Mouse (Mus musculus) Muller cell, postnatal 12 days (primary cell): ENCODE measurements around the gene Casp12.

ENCODE experiments used
- DNase-seq: peaks from one replicate; pipeline ENCODE4 v3.0.0-alpha.2; 2015; ENCODE audit errors: inconsistent ontology term

Gene Casp12

DNA sequence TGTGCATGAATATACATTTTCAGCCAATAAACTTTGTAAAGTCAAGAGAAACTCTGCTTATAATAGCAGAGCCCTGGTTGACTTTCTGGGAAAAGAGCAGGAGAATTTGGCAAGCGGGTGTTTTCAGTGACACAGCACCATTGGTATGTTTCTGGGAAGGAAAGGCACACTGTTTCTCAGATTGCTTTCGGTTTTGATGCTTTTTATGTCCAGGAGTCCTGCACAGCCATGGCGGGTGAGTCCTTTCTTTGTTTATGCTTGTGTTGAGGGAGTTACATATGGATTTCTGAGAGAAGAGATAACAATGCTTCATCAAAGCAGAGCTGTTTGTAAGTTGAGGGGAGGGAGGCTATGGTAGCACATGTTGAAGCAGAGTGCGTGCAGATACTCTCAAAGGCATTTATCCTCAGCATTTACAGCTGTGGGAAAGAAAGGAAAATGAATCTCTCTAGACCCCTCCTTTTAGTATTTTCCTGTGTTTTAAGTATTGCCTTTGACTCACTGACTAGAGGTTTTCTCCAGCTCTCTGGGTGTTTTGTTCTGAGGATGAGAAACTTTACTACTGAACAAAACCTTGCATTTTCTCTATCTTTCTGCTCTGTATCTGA is at the start of gene Casp12:
Gene Casp12 (plus strand): TSS at position 140 of the 608 bp plus-strand sequence.
- peak; percentile 56 for DNase-seq

- DNase-seq = no peak
Observed at GRCm38 (mm10) chr9:5296354-5297237, 48.6 kb upstream of the Casp12 start.

DNA sequence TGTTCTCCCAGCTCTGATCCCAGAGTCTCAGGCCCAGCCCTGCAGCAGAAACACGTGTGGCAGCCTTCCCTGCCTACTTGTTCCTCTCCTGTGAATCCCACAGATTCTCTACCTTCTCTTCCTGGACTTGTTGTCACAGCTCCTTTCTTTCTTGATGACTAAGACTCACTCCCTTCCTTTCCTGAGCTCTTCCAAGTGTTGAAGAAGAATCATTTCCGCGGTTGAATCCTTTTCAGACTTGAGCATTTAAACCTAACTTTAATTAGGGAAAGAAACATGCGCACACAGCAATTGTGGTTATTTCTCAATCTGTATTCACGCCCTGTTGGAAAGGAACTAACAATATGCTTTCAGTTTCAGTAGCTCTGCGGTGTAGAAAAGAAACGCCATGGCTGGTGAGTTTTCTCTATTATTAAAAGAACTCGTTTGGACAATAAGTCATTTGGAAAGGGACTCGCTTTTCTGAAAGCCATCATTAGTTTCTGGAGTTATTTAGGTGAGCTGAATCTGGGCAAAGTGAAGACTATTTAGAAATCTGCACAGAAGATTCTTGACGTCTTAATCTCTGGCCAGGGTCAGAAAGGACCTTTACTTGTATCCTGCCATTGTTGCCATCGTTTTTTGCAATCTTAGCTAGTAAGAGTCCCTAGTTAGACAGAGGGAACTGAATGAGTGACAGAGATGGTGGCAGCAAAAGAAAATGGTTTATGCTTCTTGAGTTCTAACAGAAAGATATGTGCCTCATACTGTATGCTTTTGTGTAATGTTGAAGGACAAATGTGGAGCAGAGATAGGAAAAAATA is 46.7 kb upstream of the Casp12 start, which contains the start of gene Casp1:
Gene Casp1 (plus strand): TSS at position 189 of the 803 bp plus-strand sequence.
- peak; percentile 68 for DNase-seq

GRCm38 (mm10) chr9:5299132-5299381 is 46.2 kb upstream of the Casp12 start:
- DNase-seq = no peak

DNA sequence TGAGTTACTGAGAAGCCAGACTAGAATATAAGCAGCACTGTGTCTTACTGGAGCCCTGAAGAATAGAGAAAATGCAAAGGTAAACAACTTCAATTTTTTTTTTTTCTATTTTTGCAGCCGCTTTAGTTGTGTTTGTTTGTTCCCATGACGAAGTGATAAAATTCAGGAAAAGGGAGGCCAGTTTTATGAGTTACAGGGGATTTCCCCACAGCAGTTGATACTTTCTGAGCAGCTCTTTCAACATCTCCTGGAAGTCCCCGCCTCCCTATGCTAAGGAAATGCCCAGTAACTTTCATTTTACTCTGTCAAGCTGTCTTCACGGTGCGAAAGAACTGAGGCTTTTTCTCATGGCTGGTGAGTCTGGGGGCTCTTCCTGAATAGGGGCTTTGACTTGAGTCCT is 36.7 kb upstream of the Casp12 start, which contains the start of gene Casp4:
Gene Casp4 (plus strand): TSS at position 268 of the 400 bp plus-strand sequence.
- DNase-seq = no peak

GRCm38 (mm10) chr9:5310112-5310511 is 35.1 kb upstream of the Casp12 start:
- no peak for DNase-seq

DNA sequence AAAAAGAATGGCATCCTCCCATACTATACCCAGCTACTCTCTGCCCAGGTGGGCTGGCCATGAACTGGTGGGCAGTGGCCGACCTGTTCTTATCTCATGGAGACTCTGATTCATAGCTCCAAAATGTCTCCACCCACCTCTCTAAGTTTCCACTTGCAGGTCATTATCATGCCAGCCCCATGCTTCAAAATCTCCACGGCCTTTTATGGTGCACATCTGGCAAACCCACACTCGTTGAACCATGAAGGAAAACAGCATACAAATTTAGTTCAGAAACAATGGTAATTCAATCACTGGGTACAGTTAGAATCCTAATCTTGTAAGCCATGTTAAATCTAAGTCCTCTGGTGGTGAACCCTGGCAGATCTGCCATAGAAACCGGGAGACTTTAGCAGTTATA is 33.8 kb upstream of the Casp12 start:
- DNase-seq = peak; percentile 31

DNA sequence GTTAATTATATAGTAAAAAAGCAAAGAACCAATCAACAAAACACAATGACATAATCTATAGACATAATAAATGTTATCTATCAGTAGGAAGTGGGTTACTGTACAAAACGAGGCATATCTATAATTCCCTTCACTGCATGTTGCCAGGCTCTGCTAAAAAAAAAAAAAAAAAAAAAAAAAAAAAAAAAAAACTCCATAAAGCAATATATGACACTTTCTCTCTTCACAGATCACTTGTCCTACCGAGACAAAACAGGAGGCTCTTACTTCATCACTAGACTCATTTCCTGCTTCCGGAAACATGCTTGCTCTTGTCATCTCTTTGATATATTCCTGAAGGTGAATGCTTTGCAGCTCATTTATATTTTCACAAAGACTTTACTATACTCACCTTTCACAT is 17.0 kb upstream of the Casp12 start:
- DNase-seq = no peak

DNA sequence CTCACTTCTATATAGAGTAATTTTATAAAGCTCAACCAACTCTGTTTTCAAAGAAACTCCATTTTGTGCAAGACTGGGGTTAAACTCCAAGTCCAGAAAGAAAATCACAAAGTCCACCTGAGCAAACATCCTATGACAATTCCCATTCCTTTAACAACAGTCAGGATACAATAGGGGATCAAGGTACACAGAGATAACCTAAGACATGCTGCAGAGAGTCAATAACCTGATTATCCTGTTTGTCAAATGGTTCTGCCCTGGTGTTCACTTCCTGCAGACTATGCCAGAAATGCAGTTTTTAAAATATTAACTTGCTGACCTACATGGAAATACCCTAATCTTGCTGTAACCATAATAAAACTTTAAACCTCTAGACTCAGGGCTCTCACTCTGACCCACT is 12.8 kb upstream of the Casp12 start:
- DNase-seq = no peak

GRCm38 (mm10) chr9:5333422-5333821 is 11.8 kb upstream of the Casp12 start:
- no peak for DNase-seq

DNA sequence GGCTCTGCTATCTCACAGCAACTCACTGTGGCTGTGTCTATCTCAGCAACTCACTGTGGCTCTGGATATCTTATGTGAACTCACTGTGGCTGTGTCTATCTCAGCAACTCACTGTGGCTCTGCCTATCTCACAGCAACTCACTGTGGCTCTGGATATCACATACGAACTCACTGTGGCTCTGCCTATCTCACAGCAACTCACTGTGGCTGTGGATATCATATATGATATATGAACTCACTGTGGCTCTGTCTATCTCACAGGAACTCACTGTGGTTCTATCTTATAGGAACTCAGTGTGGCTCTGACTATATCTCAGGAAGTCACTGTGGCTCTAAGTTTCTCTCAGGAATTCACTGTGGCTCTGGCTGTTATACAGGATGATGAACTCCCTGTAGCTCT is 2.1 kb upstream of the Casp12 start:
- DNase-seq = no peak

GRCm38 (mm10) chr9:5344090-5344489 is 1.1 kb upstream of the Casp12 start:
- no peak for DNase-seq

DNA sequence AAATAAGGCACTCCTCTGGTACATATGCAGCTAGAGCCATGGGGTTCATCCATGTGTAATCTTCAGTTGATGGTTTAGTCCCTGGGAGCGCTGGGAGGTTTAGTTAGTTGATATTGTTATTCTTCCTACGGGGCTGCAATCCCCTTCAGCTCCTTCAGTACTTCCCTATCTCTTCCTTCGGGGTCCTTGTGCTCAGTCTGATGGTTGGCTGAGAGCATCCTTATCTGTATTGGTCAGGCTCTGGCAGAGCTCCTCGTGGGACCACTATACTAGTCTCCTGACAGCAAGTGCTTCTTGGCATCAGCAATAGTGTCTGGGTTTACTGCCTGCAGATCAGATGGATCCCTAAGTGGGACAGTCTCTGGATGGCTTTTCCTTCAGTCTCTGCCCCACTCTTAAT is 2.2 kb downstream of the Casp12 start:
- DNase-seq = no peak

DNA sequence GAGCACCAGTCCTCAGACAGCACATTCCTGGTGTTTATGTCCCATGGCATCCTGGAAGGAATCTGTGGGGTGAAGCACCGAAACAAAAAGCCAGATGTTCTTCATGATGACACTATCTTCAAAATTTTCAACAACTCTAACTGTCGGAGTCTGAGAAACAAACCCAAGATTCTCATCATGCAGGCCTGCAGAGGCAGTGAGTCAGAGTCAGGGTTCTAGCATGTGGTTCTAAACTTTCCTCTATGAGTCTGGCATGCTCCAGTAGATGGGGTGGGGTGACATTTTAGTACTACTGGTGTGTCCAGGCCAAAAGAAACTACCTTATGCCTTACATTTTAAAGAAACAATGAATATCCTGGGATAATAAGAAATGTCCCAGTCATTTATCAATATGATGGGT is 8.4 kb downstream of the Casp12 start:
- peak; percentile 7 for DNase-seq

GRCm38 (mm10) chr9:5356801-5357200 is 11.6 kb downstream of the Casp12 start:
- no peak for DNase-seq

DNA sequence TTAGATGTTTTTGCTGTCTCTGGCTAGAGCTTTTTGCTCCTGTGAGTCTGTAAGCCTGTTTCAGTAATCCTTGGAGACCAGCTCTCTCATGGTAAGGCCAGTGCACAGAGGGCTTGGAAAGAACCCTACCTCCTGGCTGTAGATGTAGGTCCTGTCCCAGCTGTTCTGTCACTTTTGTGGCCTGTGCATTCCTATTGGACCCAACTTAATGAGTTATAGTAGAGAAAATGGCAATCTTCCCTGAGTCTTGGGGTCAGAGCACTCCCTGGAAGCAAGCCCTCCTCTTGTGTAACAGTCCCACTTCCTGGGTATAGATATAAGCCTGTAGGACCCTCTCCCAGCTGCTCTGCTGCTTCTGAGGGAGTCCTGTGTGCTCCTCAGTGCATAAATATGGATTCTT is 48.3 kb downstream of the Casp12 start:
- DNase-seq = no peak

GRCm38 (mm10) chr9:5395861-5396260 is 50.6 kb downstream of the Casp12 start:
- peak; percentile 41 for DNase-seq

- DNase-seq = no peak
Observed at GRCm38 (mm10) chr9:5410988-5411568, 65.8 kb downstream of the Casp12 start.

DNA sequence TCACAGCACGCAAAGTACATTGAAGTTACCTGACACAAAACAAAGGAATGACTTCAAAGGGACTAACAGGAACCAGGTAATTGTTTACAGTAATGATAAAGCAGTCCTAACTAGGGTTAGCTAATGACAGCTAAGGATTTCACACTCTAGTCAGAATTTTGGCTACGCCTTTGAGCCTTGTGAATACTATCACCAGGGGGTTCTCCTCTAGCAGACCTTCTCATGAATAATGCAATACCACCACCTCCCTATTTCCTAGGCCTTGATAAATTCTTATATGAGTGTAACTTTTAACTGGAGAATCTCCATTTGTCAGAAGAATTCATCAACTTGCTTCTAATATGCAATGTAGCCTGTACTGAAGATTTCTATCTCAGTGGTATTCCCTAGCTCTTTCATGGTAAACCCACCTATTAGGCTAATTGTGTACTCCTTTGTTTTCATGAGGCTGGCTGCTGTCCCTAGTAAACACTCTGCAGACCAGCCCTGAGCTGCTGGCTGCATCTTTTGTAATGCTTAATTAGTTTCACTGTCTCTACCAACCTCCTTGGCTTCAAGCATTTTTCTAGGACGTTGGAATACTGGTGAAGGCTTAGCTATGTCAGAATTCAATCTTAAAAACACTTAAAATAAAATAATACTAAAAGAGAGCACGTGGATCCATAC is 67.3 kb downstream of the Casp12 start:
- DNase-seq = no peak

- no peak for DNase-seq
Observed at GRCm38 (mm10) chr9:5417871-5418270, 72.6 kb downstream of the Casp12 start.
